Mouse (Mus musculus) left cerebral cortex, adult 6 months (tissue): ENCODE data around the gene Olfr512. TPM values are rescaled to one million over a fixed set of nuclear protein-coding genes. Genes with fewer than 3 reads are reported as not detected.

ENCODE experiments used
- long read RNA-seq, 2 experiments: library from polyadenylated mRNA; unstranded; transcript quantifications; one replicate each; pipeline ENCODE4 v2.0.0; 2019 to 2020
- polyA plus RNA-seq: library from polyadenylated mRNA; unstranded; fragments of <200 nt; fragmentation: Nextera tagmentation; gene quantifications from 2 replicates; pipeline ENCODE4 v1.2.3, GENCODE M21; 2021

Gene Olfr512
- not detected in 2 replicates for polyA plus RNA-seq
- long read RNA-seq, experiment 1: 0 reads
- long read RNA-seq, experiment 2: 0 reads

DNA sequence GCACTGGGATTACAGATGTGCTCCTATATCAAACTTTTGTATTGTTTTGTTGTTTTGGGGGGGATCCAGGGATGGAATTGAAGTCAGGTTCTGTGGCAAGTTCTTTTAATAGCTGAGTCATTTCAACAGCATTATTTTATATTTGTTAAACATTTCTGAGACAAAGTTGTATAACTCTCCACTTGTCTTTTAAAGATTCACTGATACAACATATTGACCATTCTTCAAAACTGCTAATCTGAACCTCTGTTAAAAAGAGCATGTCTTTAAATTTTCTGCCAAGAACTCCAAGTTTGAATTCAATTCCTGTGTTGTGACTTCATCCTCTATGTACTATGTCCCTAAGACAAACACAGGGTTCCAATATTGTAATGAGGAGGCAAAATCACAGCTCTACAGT is at the start of gene Olfr512:
Gene Olfr512, plus strand, starts transcription at position 301 of the 400 bp plus-strand sequence.

GRCm38 (mm10) chr7:108666118-108666517 is 47.0 kb upstream of the Olfr512 start, which contains the start of gene Olfr510:
Olfr510 (plus strand) TSS chr7:108666418.

DNA sequence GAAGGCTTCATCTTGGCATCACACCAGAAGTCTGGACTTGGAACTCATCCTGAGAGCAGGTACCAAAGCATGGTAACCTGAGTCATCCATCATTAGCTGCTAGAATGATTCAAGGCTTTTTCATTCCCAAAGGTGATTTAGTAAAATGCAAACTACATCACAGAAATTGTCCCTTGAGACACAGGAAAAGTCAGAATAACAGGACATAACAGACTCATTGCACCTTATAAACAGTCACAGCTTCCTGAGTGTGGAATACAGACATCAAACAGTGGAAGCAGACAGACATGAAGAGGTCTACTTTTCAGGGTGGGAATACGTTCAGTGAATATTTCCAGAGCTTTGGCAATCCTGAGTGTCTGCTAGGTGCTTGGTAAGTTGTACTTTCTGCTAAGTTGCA is 37.6 kb downstream of the Olfr512 start, which contains the start of gene Olfr513:
Gene Olfr513, plus strand, starts transcription at position 301 of the 400 bp plus-strand sequence.

Other genes with a start within 250 kb of the Olfr512 start
- not detected in 2 replicates for gene Olfr498, start 248.0 kb upstream of the Olfr512 start, polyA plus RNA-seq
- not detected in 2 replicates for gene Olfr502, start 188.3 kb upstream of the Olfr512 start, polyA plus RNA-seq
- not detected in 2 replicates for gene Olfr503, start 168.8 kb upstream of the Olfr512 start, polyA plus RNA-seq
- not detected in 2 replicates for gene Olfr504, start 147.5 kb upstream of the Olfr512 start, polyA plus RNA-seq
- gene Olfr506, start 102.5 kb upstream of the Olfr512 start, polyA plus RNA-seq: not detected in 2 replicates
- gene Olfr507, start 91.5 kb upstream of the Olfr512 start, polyA plus RNA-seq: not detected in 2 replicates
- gene Olfr508, start 83.3 kb upstream of the Olfr512 start, polyA plus RNA-seq: not detected in 2 replicates
- not detected in 2 replicates for gene Olfr509, start 61.4 kb upstream of the Olfr512 start, polyA plus RNA-seq
- gene Olfr510, start 46.9 kb upstream of the Olfr512 start, polyA plus RNA-seq: not detected in 2 replicates
- not detected in 2 replicates for gene Olfr513, start 37.7 kb downstream of the Olfr512 start, polyA plus RNA-seq
- gene Olfr514, start 112.7 kb downstream of the Olfr512 start, polyA plus RNA-seq: not detected in 2 replicates
- gene Olfr516, start 137.2 kb downstream of the Olfr512 start, polyA plus RNA-seq: not detected in 2 replicates
- gene Olfr517, start 159.1 kb downstream of the Olfr512 start, polyA plus RNA-seq: not detected in 2 replicates
- not detected in 2 replicates for gene Olfr518, start 171.7 kb downstream of the Olfr512 start, polyA plus RNA-seq
- not detected in 2 replicates for gene Olfr519, start 181.1 kb downstream of the Olfr512 start, polyA plus RNA-seq
- 0.08 and 0.21 TPM in 2 replicates for gene Nlrp10, start 216.9 kb downstream of the Olfr512 start, polyA plus RNA-seq
- 134 and 167 TPM in 2 replicates for gene Eif3f, start 221.1 kb downstream of the Olfr512 start, polyA plus RNA-seq
- 11.8 and 13.6 TPM in 2 replicates for gene Tub, start 237.0 kb downstream of the Olfr512 start, polyA plus RNA-seq